10 mouse cellular contexts compared by ENCODE assay signal in genomic region chr7:125576982-125577381, GRCm38 (mm10). TPM values are rescaled to one million over a fixed set of nuclear protein-coding genes. Genes with fewer than 3 reads are reported as not detected.
A peak's percentile ranks its signal among the peaks of the same experiment; 100 is the strongest.
DNase-seq lines count a peak whose midpoint lies in the region; ATAC-seq lines count a peak whose summit lies in the region.
"Had no signal": no experiment of that assay in that cellular context is flagged by ENCODE, and none has a peak within 500 bp of the region (broad histone marks: within the 10 kb centered on the region; RNA-seq: fewer than 3 reads in every experiment).

No protein-coding gene starts in this region.

- no peaks in the 10 kb centered on the region for H3K9me3 ChIP-seq in hindbrain, embryonic 15.5 days
- H3K9me3 ChIP-seq in hindbrain, embryonic 10.5 days, result no peaks in the 10 kb centered on the region
- no peaks in the 10 kb centered on the region for H3K9me3 ChIP-seq in liver, embryonic 16.5 days (replicated peaks; ENCODE audit: control insufficient read depth, low read length)
- H3K9me3 ChIP-seq: embryonic facial prominence, embryonic 13.5 days; G1E had no signal

- no peak overlapping the region for H3K4me2 ChIP-seq in hindbrain, embryonic 15.5 days
- no peak overlapping the region for H3K4me2 ChIP-seq in liver, embryonic 16.5 days (ENCODE audit: low read depth, low read length)
- H3K4me2 ChIP-seq: embryonic facial prominence, embryonic 13.5 days had no signal

- H3K9ac ChIP-seq in hindbrain, embryonic 15.5 days, result no peak overlapping the region
- no peak overlapping the region for H3K9ac ChIP-seq in liver, embryonic 16.5 days (ENCODE audit: low read depth, low read length)
- H3K9ac ChIP-seq: embryonic facial prominence, embryonic 13.5 days had no signal

- peaks cover 26% of the 10 kb centered on the region for H3K4me1 ChIP-seq in hindbrain, embryonic 15.5 days (replicated peaks)
- H3K4me1 ChIP-seq in hindbrain, embryonic 10.5 days (replicated peaks), result peaks cover 25% of the 10 kb centered on the region; the same call in 1 of the 2 replicates
- peaks cover 23% of the 10 kb centered on the region for H3K4me1 ChIP-seq in liver, embryonic 16.5 days (ENCODE audit: control insufficient read depth, low read depth, low read length)

- no peaks in the 10 kb centered on the region for H3K36me3 ChIP-seq in hindbrain, embryonic 15.5 days
- H3K36me3 ChIP-seq in hindbrain, embryonic 10.5 days, result peaks cover 14% of the 10 kb centered on the region; the same call in 1 of the 2 replicates
- H3K36me3 ChIP-seq in liver, embryonic 16.5 days (ENCODE audit: control insufficient read depth, insufficient read depth), result no peaks in the 10 kb centered on the region; the same call in 1 of the 2 replicates

- DNase-seq in hindbrain, embryonic 10.5 days (ENCODE audit: low spot score), result no peak
- peak; percentile 49 to 50 for DNase-seq in adrenal gland, adult 18-20 months (ENCODE audit: low spot score in 2 of 2)
- peak; percentile 80 for DNase-seq in heart, adult 8-10 months (ENCODE audit: low spot score)
- peak; percentile 79 for DNase-seq in urinary bladder, postnatal 14 days (ENCODE audit: low spot score)
- no peak for DNase-seq in embryo, embryonic 9.5 days (ENCODE audit: extremely low spot score)
- DNase-seq in natural killer cell, adult 2 months (ENCODE audit: low spot score in 2 of 2), result no peak

- 57% methylated on average over 7 of the region's 7 CpGs for WGBS in hindbrain, embryonic 15.5 days
- WGBS in hindbrain, embryonic 10.5 days, result 84% methylated on average over 7 of the region's 7 CpGs
- WGBS in liver, embryonic 16.5 days (ENCODE audit: insufficient replicate concordance), result 65% methylated on average over 7 of the region's 7 CpGs

- peak; percentile 27; the same call in 1 of the 2 replicates for ATAC-seq in hindbrain, embryonic 15.5 days (ENCODE audit: low FRiP score, low read depth)
- ATAC-seq in liver, embryonic 16.5 days (ENCODE audit: low read depth), result no peak

- no peak overlapping the region for H3K4me3 ChIP-seq in hindbrain, embryonic 15.5 days
- H3K4me3 ChIP-seq in hindbrain, embryonic 10.5 days, result no peak overlapping the region
- H3K4me3 ChIP-seq in liver, embryonic 16.5 days (ENCODE audit: low read depth, low read length), result no peak overlapping the region
- H3K4me3 ChIP-seq: embryonic facial prominence, embryonic 13.5 days had no signal

- H3K27ac ChIP-seq in hindbrain, embryonic 15.5 days (replicated peaks), result no peak overlapping the region
- H3K27ac ChIP-seq in hindbrain, embryonic 10.5 days, result no peak overlapping the region
- H3K27ac ChIP-seq in liver, embryonic 16.5 days (ENCODE audit: low read length), result peak overlapping the region; percentile 55; the same call in 1 of the 2 replicates
- H3K27ac ChIP-seq: embryonic facial prominence, embryonic 13.5 days had no signal

- H3K27me3 ChIP-seq in hindbrain, embryonic 15.5 days, result no peaks in the 10 kb centered on the region
- peaks cover 6% of the 10 kb centered on the region; the same call in 1 of the 2 replicates for H3K27me3 ChIP-seq in hindbrain, embryonic 10.5 days (ENCODE audit: insufficient read depth, poor library complexity, severe bottlenecking)
- peaks cover 2% of the 10 kb centered on the region; the same call in 1 of the 2 replicates for H3K27me3 ChIP-seq in liver, embryonic 16.5 days (ENCODE audit: control insufficient read depth, insufficient read depth, low read depth, low read length)

RNA-seq across cellular contexts. Expression of gene Il4ra, which starts 25.1 kb away (rescaled TPM):
- polyA plus RNA-seq in hindbrain, embryonic 15.5 days (2015; fragmentation: Nextera tagmentation; extraction: Ambion mirVana), result 4.8 and 5.7 TPM in 2 replicates
- polyA plus RNA-seq in hindbrain, embryonic 10.5 days (2016; fragmentation: Nextera tagmentation; extraction: Ambion mirVana), result 5.8 and 7.2 TPM in 2 replicates
- 100 to 1,000 TPM in 1 of 2 experiments, 10 to 100 TPM in 1; 39.6 to 199 TPM for total RNA-seq in adrenal gland, adult 18-20 months (2021)
- 10 to 100 TPM; 11.1 to 16.8 (median 13.5) TPM for total RNA-seq in heart, adult 8-10 months (2022)
- 6.2 and 6.9 TPM in 2 replicates for polyA plus RNA-seq in liver, embryonic 16.5 days (2015; fragmentation: Nextera tagmentation; extraction: Ambion mirVana)

RNA-seq across cellular contexts. Expression of gene Il21r, which starts 26.2 kb away (rescaled TPM):
- 0.26 and 0.37 TPM in 2 replicates for polyA plus RNA-seq in hindbrain, embryonic 15.5 days (2015; fragmentation: Nextera tagmentation; extraction: Ambion mirVana)
- 0.41 and 0.49 TPM in 2 replicates for polyA plus RNA-seq in hindbrain, embryonic 10.5 days (2016; fragmentation: Nextera tagmentation; extraction: Ambion mirVana)
- total RNA-seq in adrenal gland, adult 18-20 months (2021), result under 1 TPM; 0.40 to 0.74 TPM
- under 1 TPM; 0.19 to 0.69 (median 0.33) TPM for total RNA-seq in heart, adult 8-10 months (2022)
- polyA plus RNA-seq in liver, embryonic 16.5 days (2015; fragmentation: Nextera tagmentation; extraction: Ambion mirVana), result 0.68 and 1.0 TPM in 2 replicates

Comparison
In these comparisons a context has a peak if more than half of its experiments do, and no peak if none do; other contexts are left out.
1. DNase-seq: peak in adrenal gland, adult 18-20 months (2 of 2), heart, adult 8-10 months (single experiment) and urinary bladder, postnatal 14 days (single experiment); none in hindbrain, embryonic 10.5 days (single experiment), embryo, embryonic 9.5 days (single experiment) and natural killer cell, adult 2 months (0 of 2).